Mouse (Mus musculus): ENCODE results near the gene Card11.
A peak's percentile ranks its signal among the peaks of the same experiment; 100 is the strongest.

The Card11 gene

GRCm38 (mm10) chr5:141000349-141000748 is at the start of gene Card11:
Gene Card11, minus strand, starts transcription at chr5:141000582.
- DNase-seq: peak; percentile 65 to 71

- no peak for DNase-seq
Measured at GRCm38 (mm10) chr5:141047651-141048218, 47.4 kb upstream of the Card11 start.

- DNase-seq: no peak
Measured at GRCm38 (mm10) chr5:141044976-141045375, 44.6 kb upstream of the Card11 start.

DNA sequence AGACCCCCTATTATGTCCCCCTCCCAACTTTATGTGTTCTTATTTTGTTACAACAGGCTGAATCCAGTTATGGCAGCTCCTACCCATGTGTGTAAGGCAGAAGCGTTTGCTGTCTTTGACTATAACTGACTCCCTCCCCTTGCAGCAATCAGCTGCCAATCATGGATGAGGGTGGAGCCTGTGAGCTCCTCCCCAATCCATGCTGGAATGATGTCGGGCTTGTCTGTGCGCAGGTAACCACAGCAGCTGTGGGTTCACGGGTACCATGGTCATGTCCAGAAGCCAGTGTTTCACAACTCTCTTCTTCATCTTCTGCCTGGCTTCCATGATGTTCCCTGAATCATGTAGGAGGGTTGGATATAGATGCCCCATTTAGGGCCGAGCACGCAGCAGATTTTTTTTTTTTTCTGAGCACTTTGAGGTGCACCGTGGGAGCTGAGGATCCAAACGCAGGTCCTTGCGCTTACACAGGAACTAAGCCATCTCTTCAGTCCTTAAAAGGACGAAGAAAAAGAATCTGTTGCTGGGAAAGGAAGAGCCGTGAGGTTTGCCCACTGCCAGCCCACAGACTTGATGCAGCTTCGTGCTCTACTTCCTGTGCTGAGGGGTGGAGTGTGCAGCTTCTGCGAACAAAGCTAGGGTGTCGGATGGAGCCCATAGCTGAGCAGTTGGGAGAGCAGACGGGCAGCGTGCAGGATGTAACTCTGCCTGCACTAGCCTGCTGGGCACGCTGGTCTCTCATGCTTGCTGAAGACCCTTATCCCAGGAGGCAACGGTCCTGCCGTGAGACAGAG is 43.5 kb upstream of the Card11 start:
- peak; percentile 66 to 76 for DNase-seq

GRCm38 (mm10) chr5:141042406-141042805 is 42.0 kb upstream of the Card11 start:
- DNase-seq: no peak

- DNase-seq: no peak
Measured at GRCm38 (mm10) chr5:141040846-141041245, 40.5 kb upstream of the Card11 start.

GRCm38 (mm10) chr5:141038342-141038741 is 38.0 kb upstream of the Card11 start:
- no peak for DNase-seq

DNA sequence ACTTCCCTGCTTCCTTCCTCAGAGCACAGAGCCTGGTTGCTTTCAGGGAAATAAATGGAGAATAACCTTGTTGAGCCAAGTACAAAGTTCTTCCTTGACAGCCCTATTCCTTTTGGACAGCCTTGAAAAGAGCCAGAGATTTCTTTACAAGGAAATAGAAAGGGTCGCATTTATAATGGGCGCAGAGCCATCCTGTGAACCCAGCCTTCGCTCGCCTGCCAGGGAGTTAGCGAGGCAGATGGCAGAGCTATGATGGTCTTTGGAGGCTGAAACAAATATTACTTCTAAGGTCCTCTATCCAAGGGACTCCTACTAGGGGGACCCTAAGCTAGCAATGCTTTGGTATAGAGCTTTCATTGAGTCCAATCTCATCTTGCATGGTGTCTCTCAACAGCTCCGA is 35.0 kb upstream of the Card11 start:
- DNase-seq: no peak

DNA sequence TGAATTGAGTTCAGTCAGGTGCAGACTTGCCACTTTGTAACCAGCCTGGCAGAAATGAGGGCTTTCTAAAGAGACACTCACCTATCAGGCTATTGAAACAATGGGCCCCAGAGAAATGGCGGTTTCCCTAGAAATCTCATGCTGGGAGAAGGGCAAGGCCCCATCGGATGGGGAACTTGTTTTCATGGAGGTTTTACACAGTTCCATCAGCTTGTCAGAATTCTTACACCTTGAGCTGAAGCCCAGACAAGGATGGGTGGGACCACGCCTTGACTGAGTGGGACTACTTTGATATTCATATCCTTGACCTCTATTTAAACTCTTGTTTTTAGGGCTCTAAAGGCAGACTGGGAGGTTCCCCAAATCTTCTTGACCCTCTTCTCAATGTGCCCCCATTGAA is 33.9 kb upstream of the Card11 start:
- no peak for DNase-seq

DNA sequence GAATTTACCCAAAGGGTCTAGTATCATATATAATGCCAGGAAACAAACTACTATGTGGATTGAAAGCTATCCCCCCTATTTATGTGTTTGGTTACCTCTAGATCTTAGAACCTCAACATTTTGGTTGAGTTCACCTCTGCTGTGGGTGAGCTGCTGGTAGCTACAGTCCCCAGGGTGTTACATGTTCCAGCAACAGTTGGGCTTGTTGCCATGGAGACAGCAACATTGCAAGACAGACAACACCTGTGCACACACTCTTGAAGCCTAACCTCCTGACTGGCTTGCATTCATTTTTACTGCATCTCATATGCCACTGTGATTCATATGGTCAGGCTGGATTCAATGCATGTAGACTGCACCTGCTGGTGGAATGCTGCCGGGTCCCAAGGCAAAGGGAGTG is 32.6 kb upstream of the Card11 start:
- DNase-seq: no peak

- no peak for DNase-seq
Measured at GRCm38 (mm10) chr5:141029364-141029763, 29.0 kb upstream of the Card11 start.

- DNase-seq: no peak
Measured at GRCm38 (mm10) chr5:141025635-141026034, 25.3 kb upstream of the Card11 start.

- no peak for DNase-seq
Measured at GRCm38 (mm10) chr5:141024435-141024834, 24.1 kb upstream of the Card11 start.

- peak in 1 of 2 experiments; percentile 58 for DNase-seq
Measured at GRCm38 (mm10) chr5:141017927-141018700, 17.7 kb upstream of the Card11 start.

DNA sequence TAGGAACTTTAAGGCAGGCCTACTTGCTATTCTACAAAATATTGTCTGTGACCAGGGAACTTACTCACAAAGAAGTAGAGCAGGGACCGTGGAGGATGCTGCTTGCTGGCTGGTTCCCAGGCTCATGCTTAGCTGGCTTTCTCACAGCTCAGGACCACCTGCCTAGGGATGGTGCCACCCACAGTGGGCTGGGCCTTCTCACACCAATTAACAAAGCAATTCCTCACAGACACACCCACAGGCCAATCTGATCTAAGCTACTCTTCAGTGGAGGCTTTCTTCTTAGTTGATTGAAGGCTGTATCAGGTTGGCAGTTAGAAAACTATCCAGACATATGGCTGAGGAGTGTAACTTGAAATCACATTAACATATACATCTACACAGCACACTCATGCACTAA is 15.7 kb upstream of the Card11 start:
- no peak for DNase-seq

GRCm38 (mm10) chr5:141014216-141014615 is 13.8 kb upstream of the Card11 start:
- DNase-seq: no peak

DNA sequence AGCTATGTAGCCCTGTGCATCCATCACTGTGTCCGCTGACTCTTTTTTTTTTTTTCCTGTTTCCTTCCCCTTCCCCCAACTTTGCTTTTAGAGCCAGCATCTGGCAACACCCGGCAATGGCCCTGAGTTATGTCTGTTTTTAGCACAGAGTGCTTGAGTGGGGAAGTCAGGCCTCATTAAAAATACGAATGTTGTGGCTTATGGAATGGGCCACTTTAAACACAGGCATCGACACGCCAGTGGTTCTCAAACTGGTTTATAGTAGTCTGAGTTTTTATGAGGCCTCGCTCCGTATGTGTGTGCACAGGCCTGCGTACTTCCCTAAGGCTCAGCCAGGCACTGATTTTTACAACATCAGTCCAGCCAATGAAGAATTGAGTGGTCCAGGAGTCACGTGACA is 13.1 kb upstream of the Card11 start:
- DNase-seq: no peak

DNA sequence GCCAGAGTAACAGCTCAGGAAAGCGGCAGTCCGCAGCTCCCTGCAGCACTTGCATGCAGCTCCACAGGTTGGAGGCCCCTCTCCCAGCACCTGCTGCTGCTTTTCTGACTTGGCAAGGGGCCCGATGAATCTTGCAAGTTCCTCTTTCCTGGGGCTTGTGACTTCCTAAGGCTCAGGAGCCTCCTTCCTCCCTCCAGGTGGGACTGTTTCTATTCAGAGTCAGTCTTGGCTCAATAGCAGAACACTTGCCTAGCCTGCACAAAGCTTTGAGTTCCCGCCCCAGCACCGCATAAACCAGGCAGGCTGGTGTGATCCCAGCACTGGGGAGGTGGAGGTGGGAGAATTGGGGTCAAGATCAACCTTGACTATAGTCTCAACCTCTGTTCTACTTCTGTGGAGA is 5.1 kb upstream of the Card11 start:
- DNase-seq: no peak

DNA sequence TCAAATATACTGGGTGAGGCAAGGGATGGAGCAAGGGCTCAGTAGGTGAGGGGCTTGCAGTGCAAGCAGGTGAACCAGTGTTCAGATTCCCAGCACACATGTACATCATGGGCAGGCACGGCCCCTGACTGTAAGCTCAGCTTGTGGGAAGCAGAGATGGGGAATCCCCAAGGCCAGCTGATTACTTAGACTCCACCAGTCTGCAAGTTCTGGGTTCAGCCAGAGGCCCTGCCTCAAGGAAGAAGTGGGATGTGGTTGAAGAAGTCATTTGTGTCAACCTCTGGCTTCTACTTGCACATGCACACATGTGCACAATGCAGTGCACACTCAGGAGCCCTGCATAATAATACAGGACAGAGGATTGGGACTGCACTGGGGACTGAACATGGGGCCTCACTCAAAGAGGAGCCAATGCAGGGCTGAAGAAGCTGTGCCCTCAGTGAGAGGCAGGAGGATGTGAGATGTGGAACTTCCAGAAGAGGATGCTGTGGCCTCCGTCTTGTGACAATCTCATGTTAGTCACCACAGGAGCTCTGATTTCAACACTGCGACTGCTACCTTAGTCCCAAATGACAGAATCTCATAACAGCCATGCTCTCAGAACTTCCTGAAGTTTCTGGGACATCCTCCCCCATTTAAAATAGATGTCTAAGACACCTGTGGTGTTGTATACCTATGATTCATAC is 3.8 kb upstream of the Card11 start:
- DNase-seq: no peak

- DNase-seq: no peak
Measured at GRCm38 (mm10) chr5:140999178-140999672, 1.2 kb downstream of the Card11 start.

GRCm38 (mm10) chr5:140997767-140998166 is 2.6 kb downstream of the Card11 start:
- no peak for DNase-seq

DNA sequence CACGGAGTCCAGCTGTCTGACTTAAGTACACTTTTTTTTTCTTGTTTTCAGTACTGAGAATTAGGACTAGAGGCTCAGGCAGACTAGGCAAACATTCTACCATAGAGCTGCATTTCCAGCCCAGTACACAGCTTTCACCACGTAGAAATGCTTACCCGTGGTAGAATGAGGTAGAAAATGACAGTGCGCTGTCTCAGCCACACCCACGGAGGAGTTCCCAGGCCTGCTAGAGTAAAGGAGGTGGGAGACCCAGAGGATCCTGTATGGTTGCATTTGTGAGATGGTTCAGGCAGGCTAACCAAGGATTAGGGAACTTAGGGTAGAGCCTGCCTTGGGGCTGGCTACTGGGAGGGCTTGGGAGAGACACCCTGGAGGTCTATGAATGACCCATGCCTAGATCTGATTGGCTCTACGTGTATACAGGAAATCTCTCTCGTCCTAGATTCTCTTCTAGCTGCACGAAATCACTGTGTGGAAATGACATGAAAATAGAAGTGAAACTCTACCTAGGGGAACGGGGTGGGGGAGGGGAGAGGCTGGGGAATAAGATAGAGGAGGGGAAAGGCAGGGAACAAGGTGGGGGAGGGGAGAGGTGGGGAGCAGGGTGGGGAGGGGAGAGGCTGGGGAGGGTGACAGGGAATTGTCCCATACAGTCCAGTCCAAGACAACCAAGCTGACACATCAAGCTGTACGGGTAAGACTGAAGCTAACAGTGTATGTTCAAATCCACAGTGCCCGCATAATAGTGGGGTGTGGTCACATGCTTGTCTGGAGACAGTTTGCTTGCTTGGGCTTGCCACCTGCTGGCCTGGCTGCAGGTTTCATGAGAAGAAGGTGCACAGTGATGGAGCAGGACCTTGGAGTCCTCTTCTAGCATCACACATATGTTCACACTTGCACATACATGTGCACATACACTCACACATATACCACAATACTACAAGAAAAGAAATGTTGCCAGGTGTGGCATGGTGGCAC is 8.0 kb downstream of the Card11 start:
- DNase-seq: no peak
